Mouse (Mus musculus): Measurements from ENCODE around the gene Zfp933.
"Not testable (repeated sequence)": the region's sequence is repeated elsewhere in the genome, so short reads cannot be mapped to it uniquely, and the experiment has no call there.

GRCm38 (mm10) chr4:147821414-147821813 lies 26.8 kb downstream of the Zfp933 start:
- not testable (repeated sequence) for TF ChIP-seq POLR2A, CTCF (IDR thresholded peaks at IDR 0.05; ENCODE audit: insufficient read depth, low read depth, low read length)

Measured in olfactory bulb, adult 2 months (tissue).